Mouse (Mus musculus): ENCODE data around the gene Gabrr3.

GRCm38 (mm10) chr16:59401985-59402384 lies 5.1 kb upstream of the Gabrr3 start:
- TF ChIP-seq KAT2A (IDR thresholded peaks at IDR 0.05; ENCODE audit: insufficient replicate concordance, low read length) = no peak
- TF ChIP-seq CTCF (conservative IDR thresholded peaks at IDR 0.05 in 1 of 2, IDR thresholded peaks at IDR 0.05 in 1 of 2; ENCODE audit: low read depth in 2 of 2, low read length in 2 of 2) = no peak
- TF ChIP-seq USF1 (IDR thresholded peaks at IDR 0.05; ENCODE audit: low read depth, low read length) = no peak

Data from CH12.LX (cell line).